Mouse (Mus musculus) embryonic facial prominence, embryonic 13.5 days (tissue): ENCODE results near the gene St3gal5. TPM values are rescaled to one million over a fixed set of nuclear protein-coding genes. Genes with fewer than 3 reads are reported as not detected.

ENCODE experiments used
- ATAC-seq: fragments of 200-750 bp; cut with Nextera tagmentation; 2 replicates; pipeline ENCODE4 v1.8.0; 2017; ENCODE audit warnings: low read depth; ENCODE audit not compliant: insufficient number of reproducible peaks, insufficient read depth, low FRiP score, low TSS enrichment
- H3K27ac ChIP-seq: fragments of 300-500 bp; sonication (generic); 2 replicates; pipeline ENCODE4 v1.5.1; 2015; ENCODE audit warnings: moderate library complexity, mild to moderate bottlenecking, inconsistent platforms
- H3K27me3 ChIP-seq: fragments of 300-500 bp; sonication (generic); 2 replicates; pipeline ENCODE4 v1.6.1; 2015; ENCODE audit warnings: mild to moderate bottlenecking, inconsistent platforms
- H3K36me3 ChIP-seq: fragments of 300-500 bp; sonication (generic); 2 replicates; pipeline ENCODE4 v1.6.1; 2015; ENCODE audit warnings: mild to moderate bottlenecking, inconsistent platforms
- H3K4me1 ChIP-seq: fragments of 300-500 bp; sonication (generic); 2 replicates; pipeline ENCODE4 v1.6.1; 2015; ENCODE audit warnings: inconsistent platforms
- H3K4me2 ChIP-seq: fragments of 300-500 bp; sonication (generic); 2 replicates; pipeline ENCODE4 v1.6.1; 2015; ENCODE audit warnings: moderate library complexity, mild to moderate bottlenecking, inconsistent platforms
- H3K4me3 ChIP-seq: fragments of 300-500 bp; sonication (generic); 2 replicates; pipeline ENCODE4 v1.5.1; 2015; ENCODE audit warnings: mild to moderate bottlenecking, inconsistent platforms
- H3K9ac ChIP-seq: fragments of 300-500 bp; sonication (generic); 2 replicates; pipeline ENCODE4 v1.6.1; 2015; ENCODE audit warnings: mild to moderate bottlenecking, inconsistent platforms
- H3K9me3 ChIP-seq: fragments of 300-500 bp; sonication (generic); 2 replicates; pipeline ENCODE4 v1.6.1; 2016; ENCODE audit warnings: inconsistent platforms
- WGBS: fragments of 180-500 bp; shearing (Covaris S2); methylation state at CpG from one replicate; pipeline ENCODE4 v1.1.7; 2015; ENCODE audit warnings: mixed read lengths; 5-methylcytosine and 5-hydroxymethylcytosine counted together
- polyA plus RNA-seq: library from polyadenylated mRNA; unstranded; fragments of >200 nt; fragmentation: Nextera tagmentation; extraction: Ambion mirVana; gene quantifications from 2 replicates; pipeline ENCODE4 v1.2.1, GENCODE M21; 2015

The St3gal5 gene
- polyA plus RNA-seq, 1 experiment from 2014 or later = 18.5 TPM

DNA sequence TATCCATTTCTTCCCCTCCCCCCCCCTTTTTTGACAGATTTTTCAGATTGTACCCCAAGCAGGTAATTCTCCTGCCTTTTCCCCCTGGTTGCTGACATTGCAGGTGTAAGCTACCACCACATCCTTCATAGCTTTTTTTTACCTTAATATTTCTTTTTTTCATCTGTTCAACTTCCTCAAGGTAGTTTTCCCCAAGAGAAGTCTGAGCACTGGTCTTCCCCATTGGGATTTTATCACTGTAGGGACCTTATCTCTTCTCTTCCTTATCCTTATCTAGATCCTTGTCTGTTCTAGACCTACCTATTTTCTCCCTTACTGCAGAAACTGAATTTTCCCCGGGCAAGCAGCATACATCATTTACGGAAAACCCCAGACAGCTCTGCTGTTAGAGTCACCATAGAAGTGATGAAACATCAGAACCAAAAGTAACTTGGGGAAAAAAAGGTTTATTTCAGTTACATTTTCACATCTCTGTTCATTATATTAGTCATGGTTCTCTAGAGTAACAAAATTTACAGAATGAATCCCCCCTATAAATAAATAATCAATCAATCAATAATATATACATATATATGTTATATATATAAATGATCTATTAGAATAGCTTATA lies 15.8 kb downstream of the St3gal5 start:
- no peak overlapping the region for H3K4me3 ChIP-seq
- no peak overlapping the region for H3K4me2 ChIP-seq
- H3K4me1 ChIP-seq = peaks cover 16% of the 10 kb centered on the region
- H3K36me3 ChIP-seq = no peaks in the 10 kb centered on the region
- 89% methylated on average over 2 of the region's 2 CpGs for WGBS
- no peak overlapping the region for H3K27ac ChIP-seq
- no peaks in the 10 kb centered on the region for H3K9me3 ChIP-seq
- ATAC-seq = no peak
- H3K9ac ChIP-seq = no peak overlapping the region
- no peaks in the 10 kb centered on the region for H3K27me3 ChIP-seq

DNA sequence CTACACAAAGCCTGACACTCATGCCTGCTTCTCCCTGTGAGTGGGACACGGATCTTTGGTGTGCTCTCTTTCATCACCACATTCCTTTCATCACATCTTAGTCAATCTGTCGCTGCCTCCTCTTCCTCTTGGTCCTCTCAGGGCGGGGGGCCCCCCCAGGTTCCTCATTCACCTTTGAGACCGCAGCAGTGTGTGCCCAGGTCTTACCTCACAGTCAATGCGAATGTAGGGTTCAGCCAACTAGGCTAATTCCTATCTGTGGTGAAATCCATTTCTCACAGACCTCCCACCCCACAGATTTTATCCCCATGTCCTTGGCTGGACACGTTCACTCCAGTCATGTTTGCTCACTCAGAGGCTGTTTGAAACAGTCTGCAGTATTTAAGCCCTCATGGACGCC lies 17.5 kb downstream of the St3gal5 start:
- Histone ChIP-seq H3K4me3 (no peak overlapping the region), H3K9me3 (no peaks in the 10 kb centered on the region), H3K27me3 (no peaks in the 10 kb centered on the region), H3K9ac (no peak overlapping the region), H3K4me1 (peaks cover 8% of the 10 kb centered on the region), H3K4me2 (no peak overlapping the region), H3K27ac (no peak overlapping the region), H3K36me3 (no peaks in the 10 kb centered on the region)
- WGBS = 87% methylated on average over 7 of the region's 7 CpGs
- no peak for ATAC-seq

DNA sequence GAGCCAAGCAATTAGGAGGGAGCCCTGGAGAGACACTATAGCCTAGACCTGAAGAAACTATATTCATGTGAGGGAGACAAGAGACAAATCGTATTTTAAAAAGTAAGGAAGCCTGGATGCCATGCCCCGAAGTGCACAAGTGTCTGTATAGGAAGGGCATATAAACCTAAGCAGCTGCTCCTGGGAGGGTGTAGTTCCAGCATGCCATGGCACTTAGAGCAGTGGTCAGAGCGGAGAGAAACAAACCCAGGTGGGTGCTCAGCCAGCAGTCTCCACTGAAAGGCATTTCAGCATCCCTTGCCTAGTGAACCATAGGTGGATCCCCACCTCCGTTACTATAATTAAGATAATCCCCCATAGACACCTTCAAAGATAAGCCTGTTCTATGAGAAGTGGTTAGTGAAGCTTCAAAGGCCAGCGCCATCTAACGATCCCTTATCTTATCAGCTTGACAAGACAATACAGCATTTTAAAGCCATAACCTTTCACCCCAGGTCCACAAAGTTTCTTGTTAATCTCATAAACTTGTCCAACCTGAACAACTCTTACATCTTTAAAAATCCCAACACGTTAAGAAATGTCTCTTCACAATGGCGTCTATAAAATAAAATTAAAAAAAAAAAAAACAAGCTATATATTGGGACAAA lies 20.1 kb downstream of the St3gal5 start:
- no peak for ATAC-seq
- H3K4me1 ChIP-seq = peaks cover 9% of the 10 kb centered on the region
- 66% methylated on average over 8 of the region's 8 CpGs for WGBS
- no peaks in the 10 kb centered on the region for H3K9me3 ChIP-seq
- H3K36me3 ChIP-seq = no peaks in the 10 kb centered on the region
- H3K4me3 ChIP-seq = no peak overlapping the region
- no peak overlapping the region for H3K27ac ChIP-seq
- H3K9ac ChIP-seq = no peak overlapping the region
- H3K27me3 ChIP-seq = no peaks in the 10 kb centered on the region
- H3K4me2 ChIP-seq = no peak overlapping the region

DNA sequence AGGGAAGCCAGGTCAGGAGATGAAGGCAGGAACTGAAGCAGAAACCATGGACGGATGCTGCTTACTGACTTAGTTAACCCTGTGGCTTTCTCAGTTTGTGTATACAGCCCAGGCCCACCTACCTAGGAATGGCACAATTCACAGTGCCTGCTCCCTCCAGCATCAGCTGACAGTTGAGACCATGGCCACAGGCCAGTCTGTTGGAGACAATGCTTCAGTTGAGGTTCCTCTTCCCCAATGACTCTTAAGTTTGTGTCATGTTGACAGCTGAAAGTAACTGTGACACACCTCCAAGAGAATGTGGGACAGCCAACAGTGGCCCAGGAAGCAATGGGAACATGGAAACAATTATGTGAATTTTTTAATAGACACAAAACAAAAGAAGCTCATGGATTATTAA lies 22.5 kb downstream of the St3gal5 start:
- no peaks in the 10 kb centered on the region for H3K9me3 ChIP-seq
- no peak for ATAC-seq
- H3K4me2 ChIP-seq = no peak overlapping the region
- 77% methylated on average over 1 of the region's 1 CpGs for WGBS
- no peak overlapping the region for H3K27ac ChIP-seq
- H3K36me3 ChIP-seq = no peaks in the 10 kb centered on the region
- H3K9ac ChIP-seq = no peak overlapping the region
- peaks cover 3% of the 10 kb centered on the region; the same call in 1 of the 2 replicates for H3K4me1 ChIP-seq
- no peaks in the 10 kb centered on the region for H3K27me3 ChIP-seq
- H3K4me3 ChIP-seq = no peak overlapping the region

DNA sequence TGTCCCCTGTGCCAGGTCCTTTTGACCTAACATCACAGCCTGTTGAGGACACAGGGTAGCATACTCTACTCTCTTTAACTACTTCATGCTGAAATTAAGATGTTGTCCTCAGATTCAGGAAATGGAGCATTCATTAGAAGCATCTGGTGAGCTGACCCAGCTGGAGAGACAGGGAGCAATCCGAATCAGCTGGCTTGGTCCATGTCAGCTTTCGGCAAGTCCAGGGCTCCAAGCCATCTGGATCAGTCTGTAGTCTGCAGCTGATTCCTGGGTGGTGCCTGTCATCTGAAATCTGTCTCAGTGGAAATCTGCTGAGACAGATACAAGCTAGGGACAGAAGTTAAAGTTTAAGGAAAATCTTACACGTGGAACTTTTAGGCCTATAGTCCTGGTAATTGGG lies 23.9 kb downstream of the St3gal5 start:
- peak overlapping the region; percentile 32; the same call in 1 of the 2 replicates for H3K9ac ChIP-seq
- WGBS = 35% methylated on average over 3 of the region's 3 CpGs
- no peaks in the 10 kb centered on the region for H3K36me3 ChIP-seq
- peaks cover 3% of the 10 kb centered on the region; the same call in 1 of the 2 replicates for H3K4me1 ChIP-seq
- no peak overlapping the region for H3K4me3 ChIP-seq
- no peak for ATAC-seq
- H3K27ac ChIP-seq = no peak overlapping the region; the same call in 1 of the 2 replicates
- H3K4me2 ChIP-seq = no peak overlapping the region
- no peaks in the 10 kb centered on the region for H3K27me3 ChIP-seq
- H3K9me3 ChIP-seq = no peaks in the 10 kb centered on the region

DNA sequence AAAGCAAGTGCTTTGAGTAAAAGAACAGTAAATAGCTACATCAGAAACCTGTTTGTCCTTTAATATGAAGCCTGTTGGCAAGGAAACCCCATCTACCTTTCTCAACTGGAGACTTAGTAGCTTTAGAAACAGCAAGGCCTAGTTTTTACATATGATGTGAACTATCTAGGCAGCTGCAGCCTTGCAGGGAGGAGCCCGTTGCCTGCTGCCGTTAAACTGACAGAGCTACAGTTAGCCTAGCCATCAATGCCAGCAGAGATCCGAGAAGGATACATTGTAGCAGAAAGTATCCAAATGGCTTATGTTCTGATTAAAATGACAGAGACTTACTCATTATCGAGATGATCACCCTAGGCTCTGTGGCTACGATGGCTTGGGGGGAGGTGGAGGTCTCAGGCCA lies 25.1 kb downstream of the St3gal5 start:
- no peak overlapping the region for H3K9ac ChIP-seq
- no peak overlapping the region for H3K4me2 ChIP-seq
- peaks cover 3% of the 10 kb centered on the region; the same call in 1 of the 2 replicates for H3K4me1 ChIP-seq
- no peaks in the 10 kb centered on the region for H3K36me3 ChIP-seq
- no peak overlapping the region for H3K27ac ChIP-seq
- WGBS = 88% methylated on average over 5 of the region's 5 CpGs
- H3K4me3 ChIP-seq = no peak overlapping the region
- no peaks in the 10 kb centered on the region for H3K9me3 ChIP-seq
- no peaks in the 10 kb centered on the region for H3K27me3 ChIP-seq
- no peak for ATAC-seq

DNA sequence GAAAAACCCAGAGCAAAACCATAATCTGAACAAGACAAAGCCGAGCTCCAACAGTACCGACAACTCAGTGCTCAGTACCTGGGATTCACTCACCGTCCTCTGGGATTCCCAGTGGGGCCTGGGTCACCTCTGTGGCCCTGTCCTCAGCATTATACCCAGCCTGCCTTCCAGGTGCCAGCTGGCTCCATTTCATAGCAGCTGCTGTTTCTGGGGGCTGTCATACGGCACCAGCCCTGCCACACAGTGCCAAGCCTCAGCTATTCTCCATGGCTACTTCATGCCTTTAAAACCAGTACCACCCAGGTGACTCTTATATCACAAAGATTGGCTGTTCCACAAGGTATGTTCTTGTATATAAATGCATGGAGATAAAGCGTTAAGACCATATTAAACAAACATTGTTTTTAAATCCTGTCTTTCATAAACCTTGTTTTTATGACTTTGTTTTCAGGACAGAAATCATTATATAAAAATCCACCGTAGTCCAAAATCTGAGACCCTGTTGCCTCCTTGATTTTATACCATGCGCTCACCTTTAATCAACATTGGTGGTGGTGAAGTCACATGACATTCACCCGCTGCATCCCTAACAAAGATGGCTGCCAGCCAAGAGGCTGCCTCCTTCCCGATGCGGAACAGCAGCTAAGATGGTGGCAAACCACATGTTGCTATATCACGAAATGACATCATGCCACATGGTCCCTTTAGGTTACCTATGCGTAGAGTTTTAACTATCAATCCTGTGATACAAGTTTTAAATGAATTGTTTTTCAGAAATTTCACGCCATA lies 27.1 kb downstream of the St3gal5 start:
- WGBS = 89% methylated on average over 13 of the region's 13 CpGs
- no peaks in the 10 kb centered on the region for H3K9me3 ChIP-seq
- H3K27ac ChIP-seq = no peak overlapping the region

DNA sequence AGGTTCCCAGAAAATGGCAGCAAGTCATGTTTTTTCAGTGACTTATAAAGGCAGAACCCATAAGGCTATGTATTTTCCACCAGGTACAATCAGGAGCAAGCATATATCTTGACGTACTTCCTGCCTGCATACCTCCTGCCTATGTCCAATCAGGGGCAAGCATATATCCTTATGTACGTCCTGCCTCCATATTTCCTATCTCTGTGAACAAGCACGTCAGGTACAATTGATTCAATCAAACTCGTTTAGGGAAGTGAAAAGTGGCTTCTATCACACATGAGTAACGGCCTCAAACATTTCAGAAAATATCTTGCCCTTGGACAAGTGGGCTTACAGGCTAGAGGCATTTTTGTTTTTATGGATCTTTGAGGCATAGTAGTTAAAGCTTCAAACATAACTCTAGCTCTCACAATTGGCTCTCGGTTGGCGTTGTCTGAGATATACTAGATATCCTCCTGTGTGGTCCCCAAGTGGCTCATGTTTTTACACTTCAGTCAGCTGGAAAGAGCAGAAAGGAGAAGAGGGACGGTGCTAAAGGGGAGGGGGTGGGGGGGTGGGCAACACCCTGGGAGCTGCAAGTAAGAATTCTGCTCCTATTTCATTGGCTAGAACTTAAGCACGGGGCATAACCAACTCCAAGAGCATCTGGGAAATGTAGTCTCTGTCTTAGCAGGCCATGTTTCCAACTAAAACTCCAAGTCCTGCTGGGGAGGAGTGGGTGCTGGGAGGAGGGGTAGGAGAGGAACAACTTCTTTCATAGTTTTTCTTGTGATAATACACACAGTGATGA lies 28.9 kb downstream of the St3gal5 start:
- no peaks in the 10 kb centered on the region for H3K9me3 ChIP-seq
- 80% methylated on average over 9 of the region's 9 CpGs for WGBS
- H3K4me3 ChIP-seq = no peak overlapping the region
- peaks cover under 1% of the 10 kb centered on the region; the same call in 1 of the 2 replicates for H3K4me1 ChIP-seq
- H3K9ac ChIP-seq = no peak overlapping the region
- no peak overlapping the region for H3K4me2 ChIP-seq
- H3K27ac ChIP-seq = no peak overlapping the region
- ATAC-seq = no peak
- peaks cover 25% of the 10 kb centered on the region for H3K36me3 ChIP-seq
- H3K27me3 ChIP-seq = no peaks in the 10 kb centered on the region

More for the DNA sequence above, 27.1 kb downstream of the St3gal5 start:
- H3K27me3 ChIP-seq = no peaks in the 10 kb centered on the region
- no peak overlapping the region for H3K4me3 ChIP-seq
- ATAC-seq = no peak
- H3K36me3 ChIP-seq = peaks cover 12% of the 10 kb centered on the region
- no peak overlapping the region for H3K4me2 ChIP-seq
- H3K9ac ChIP-seq = no peak overlapping the region
- H3K4me1 ChIP-seq = peaks cover 3% of the 10 kb centered on the region; the same call in 1 of the 2 replicates

DNA sequence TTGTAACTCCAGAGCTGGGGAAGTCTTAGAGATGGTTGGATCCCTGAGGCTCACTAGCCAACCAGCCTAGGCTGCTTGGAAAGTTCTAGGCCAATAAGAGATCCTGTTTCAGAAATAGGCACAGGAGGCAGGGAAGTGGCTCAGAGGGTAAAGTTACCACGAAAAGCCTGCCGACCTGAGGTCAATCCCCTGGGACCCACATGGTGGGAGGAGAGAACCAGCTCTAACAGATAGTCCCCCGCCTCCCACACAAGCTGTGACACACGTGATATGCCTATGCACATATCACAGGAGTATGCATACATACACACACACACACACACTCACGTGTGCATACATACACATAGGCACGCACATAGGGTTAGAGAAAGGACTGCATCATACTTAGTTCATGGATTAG lies 32.7 kb downstream of the St3gal5 start:
- no peaks in the 10 kb centered on the region for H3K27me3 ChIP-seq
- no peak overlapping the region for H3K4me2 ChIP-seq
- WGBS = 71% methylated on average over 6 of the region's 6 CpGs
- H3K4me3 ChIP-seq = no peak overlapping the region
- no peak overlapping the region for H3K27ac ChIP-seq
- H3K4me1 ChIP-seq = peaks cover 2% of the 10 kb centered on the region; the same call in 1 of the 2 replicates
- H3K9me3 ChIP-seq = no peaks in the 10 kb centered on the region
- no peak for ATAC-seq
- no peak overlapping the region for H3K9ac ChIP-seq
- H3K36me3 ChIP-seq = peaks cover 51% of the 10 kb centered on the region

DNA sequence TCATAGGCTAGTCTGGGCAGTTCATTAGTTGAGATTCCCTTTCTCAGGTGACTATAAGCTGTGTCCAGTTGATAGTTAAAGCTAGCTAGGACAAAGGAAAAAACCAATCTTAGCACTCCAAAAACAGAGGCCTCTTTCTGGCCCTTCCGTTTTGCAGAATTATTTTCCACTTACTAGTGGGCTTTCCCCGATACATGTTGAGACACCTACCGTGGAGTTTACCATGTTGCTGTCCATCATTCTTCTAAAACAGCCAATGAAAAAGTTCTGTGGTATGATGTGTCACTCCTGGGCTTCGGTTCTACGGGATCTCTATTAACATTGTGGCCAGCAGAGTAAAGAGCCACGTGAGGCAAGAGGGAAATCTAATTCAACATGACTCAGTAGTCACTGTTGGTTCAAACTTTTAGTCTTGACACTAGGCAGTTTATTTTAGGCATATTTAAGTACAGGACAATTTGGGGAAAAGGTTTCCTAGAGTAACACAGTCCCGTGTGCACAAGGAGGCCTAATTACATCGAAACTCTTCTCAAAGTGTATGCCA lies 35.4 kb downstream of the St3gal5 start:
- peaks cover 49% of the 10 kb centered on the region for H3K36me3 ChIP-seq
- 91% methylated on average over 8 of the region's 8 CpGs for WGBS

More for the DNA sequence above, 35.4 kb downstream of the St3gal5 start:
- Histone ChIP-seq H3K4me1 (peaks cover 14% of the 10 kb centered on the region), H3K27me3 (no peaks in the 10 kb centered on the region), H3K27ac (no peak overlapping the region), H3K9me3 (no peaks in the 10 kb centered on the region), H3K4me3 (no peak overlapping the region), H3K4me2 (no peak overlapping the region), H3K9ac (no peak overlapping the region)
- no peak for ATAC-seq
